Mouse (Mus musculus): ENCODE measurements around the gene Gpcpd1. TPM values are rescaled to one million over a fixed set of nuclear protein-coding genes. Genes with fewer than 3 reads are reported as not detected.
"Not testable (repeated sequence)": the region's sequence is repeated elsewhere in the genome, so short reads cannot be mapped to it uniquely, and the experiment has no call there.

The Gpcpd1 gene
- polyA plus RNA-seq, 1 experiment from 2014 or later, result 70.6 TPM

DNA sequence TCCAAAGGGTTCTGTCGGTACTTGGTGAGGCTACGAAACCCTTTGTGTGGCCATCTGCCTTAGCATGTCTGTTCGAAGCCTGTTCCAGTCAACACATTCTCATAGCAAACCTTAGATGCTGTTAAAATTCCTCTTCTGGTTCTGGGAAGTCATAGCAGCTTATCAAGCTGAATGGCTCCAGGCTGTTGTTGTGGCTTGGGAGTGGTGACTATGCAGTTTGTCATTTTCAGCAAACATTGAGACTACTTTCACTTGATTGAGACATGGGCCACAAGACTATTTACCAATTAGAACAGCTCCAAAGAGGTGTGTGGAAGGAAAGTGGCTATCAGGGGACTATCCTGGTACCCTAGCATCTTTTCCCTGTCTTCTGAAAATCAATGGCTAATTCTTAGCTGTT is 4.6 kb upstream of the Gpcpd1 start:
- Histone ChIP-seq H3K4me2 (ENCODE audit: low read depth, low read length) (no peak overlapping the region), H3K9me3 (replicated peaks; ENCODE audit: control insufficient read depth, low read length) (no peaks in the 10 kb centered on the region), H3K27ac (ENCODE audit: low read length) (no peak overlapping the region), H3K4me3 (ENCODE audit: low read depth, low read length) (no peak overlapping the region), H3K27me3 (ENCODE audit: control insufficient read depth, insufficient read depth, low read depth, low read length) (no peaks in the 10 kb centered on the region), H3K36me3 (ENCODE audit: control insufficient read depth, insufficient read depth) (no peaks in the 10 kb centered on the region), H3K4me1 (ENCODE audit: control insufficient read depth, low read depth, low read length) (no peaks in the 10 kb centered on the region), H3K9ac (ENCODE audit: low read depth, low read length) (no peak overlapping the region)
- no peak for ATAC-seq (ENCODE audit: low read depth)
- WGBS (ENCODE audit: insufficient replicate concordance), result 50% methylated on average over 3 of the region's 3 CpGs

- not testable (repeated sequence) for H3K9ac ChIP-seq (ENCODE audit: low read depth, low read length); H3K27me3 ChIP-seq (ENCODE audit: control insufficient read depth, insufficient read depth, low read depth, low read length); H3K4me3 ChIP-seq (ENCODE audit: low read depth, low read length); H3K9me3 ChIP-seq (replicated peaks; ENCODE audit: control insufficient read depth, low read length); H3K4me1 ChIP-seq (ENCODE audit: control insufficient read depth, low read depth, low read length); H3K27ac ChIP-seq (ENCODE audit: low read length); H3K4me2 ChIP-seq (ENCODE audit: low read depth, low read length); H3K36me3 ChIP-seq (ENCODE audit: control insufficient read depth, insufficient read depth); ATAC-seq (ENCODE audit: low read depth)
- WGBS (ENCODE audit: insufficient replicate concordance), result 53% methylated on average over 3 of the region's 3 CpGs
Measured at GRCm38 (mm10) chr2:132591579-132591978, 4.0 kb upstream of the Gpcpd1 start.

DNA sequence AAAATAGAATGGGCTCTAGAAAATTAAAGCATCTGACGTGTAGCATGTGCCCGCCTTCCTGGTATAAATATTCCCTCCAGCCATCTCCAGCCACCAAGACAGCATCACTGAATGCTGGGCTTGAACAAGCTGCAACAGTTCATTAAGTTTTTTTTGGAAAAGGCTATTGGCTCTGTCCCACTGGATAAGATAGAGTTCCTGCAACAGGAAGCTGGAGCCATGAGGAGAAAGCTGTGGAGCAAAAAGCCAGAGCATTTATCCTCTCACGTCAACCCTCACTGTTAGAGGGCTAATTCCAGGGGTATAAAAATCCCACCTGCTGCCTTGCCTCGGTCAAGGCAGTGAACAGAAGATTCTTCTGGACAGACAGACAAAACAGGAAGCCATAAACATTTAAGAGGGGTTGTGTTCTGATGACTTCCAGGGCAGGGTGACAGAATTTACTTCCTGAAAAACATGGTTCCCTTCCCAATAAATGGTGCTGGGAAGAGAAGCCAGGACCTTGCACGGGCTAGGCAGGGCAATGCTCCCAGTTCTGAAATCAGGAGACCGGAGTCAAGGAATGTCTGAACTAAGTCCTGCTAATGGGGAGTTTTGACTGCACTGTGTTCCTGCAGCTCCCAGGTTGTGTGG is 2.5 kb upstream of the Gpcpd1 start:
- H3K9me3 ChIP-seq (replicated peaks; ENCODE audit: control insufficient read depth, low read length), result no peaks in the 10 kb centered on the region
- no peaks in the 10 kb centered on the region for H3K36me3 ChIP-seq (ENCODE audit: control insufficient read depth, insufficient read depth)
- WGBS (ENCODE audit: insufficient replicate concordance), result 53% methylated on average over 6 of the region's 6 CpGs
- H3K4me1 ChIP-seq (ENCODE audit: control insufficient read depth, low read depth, low read length), result no peaks in the 10 kb centered on the region
- H3K9ac ChIP-seq (ENCODE audit: low read depth, low read length), result no peak overlapping the region
- no peak overlapping the region for H3K27ac ChIP-seq (ENCODE audit: low read length)
- H3K4me2 ChIP-seq (ENCODE audit: low read depth, low read length), result no peak overlapping the region
- peak; percentile 30; the same call in 1 of the 2 replicates for ATAC-seq (ENCODE audit: low read depth)
- no peaks in the 10 kb centered on the region for H3K27me3 ChIP-seq (ENCODE audit: control insufficient read depth, insufficient read depth, low read depth, low read length)
- no peak overlapping the region for H3K4me3 ChIP-seq (ENCODE audit: low read depth, low read length)

DNA sequence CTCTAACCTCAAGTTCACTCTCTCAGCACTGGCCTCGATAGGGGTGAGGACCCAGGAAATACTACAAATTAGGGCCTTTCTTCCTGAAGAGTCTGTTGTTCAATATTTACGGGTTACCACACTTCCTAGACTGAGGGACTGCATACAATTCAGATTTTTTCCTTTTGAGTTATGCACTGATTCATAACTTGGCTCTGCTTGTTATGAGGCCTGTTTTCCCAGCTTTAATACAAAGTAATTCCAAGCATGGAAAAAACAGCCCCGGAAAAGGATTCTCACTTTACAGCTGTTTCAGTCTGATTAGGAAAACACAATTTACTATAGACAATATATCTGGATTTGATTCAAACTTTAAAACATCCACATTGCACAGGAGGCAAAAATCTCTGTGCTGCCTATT is 1.5 kb downstream of the Gpcpd1 start:
- Histone ChIP-seq H3K4me3 (ENCODE audit: low read depth, low read length) (no peak overlapping the region), H3K9ac (ENCODE audit: low read depth, low read length) (no peak overlapping the region), H3K4me2 (ENCODE audit: low read depth, low read length) (no peak overlapping the region), H3K27me3 (ENCODE audit: control insufficient read depth, insufficient read depth, low read depth, low read length) (no peaks in the 10 kb centered on the region), H3K4me1 (ENCODE audit: control insufficient read depth, low read depth, low read length) (no peaks in the 10 kb centered on the region), H3K9me3 (replicated peaks; ENCODE audit: control insufficient read depth, low read length) (no peaks in the 10 kb centered on the region), H3K27ac (ENCODE audit: low read length) (no peak overlapping the region), H3K36me3 (ENCODE audit: control insufficient read depth, insufficient read depth) (no peaks in the 10 kb centered on the region)
- no peak for ATAC-seq (ENCODE audit: low read depth)
- WGBS (ENCODE audit: insufficient replicate concordance), result 43% methylated on average over 3 of the region's 3 CpGs

- Histone ChIP-seq H3K4me2 (ENCODE audit: low read depth, low read length) (no peak overlapping the region), H3K9me3 (replicated peaks; ENCODE audit: control insufficient read depth, low read length) (no peaks in the 10 kb centered on the region), H3K36me3 (ENCODE audit: control insufficient read depth, insufficient read depth) (no peaks in the 10 kb centered on the region), H3K27me3 (ENCODE audit: control insufficient read depth, insufficient read depth, low read depth, low read length) (no peaks in the 10 kb centered on the region), H3K9ac (ENCODE audit: low read depth, low read length) (no peak overlapping the region), H3K4me1 (ENCODE audit: control insufficient read depth, low read depth, low read length) (no peaks in the 10 kb centered on the region), H3K4me3 (ENCODE audit: low read depth, low read length) (no peak overlapping the region), H3K27ac (ENCODE audit: low read length) (no peak overlapping the region)
- ATAC-seq (ENCODE audit: low read depth), result no peak
- WGBS (ENCODE audit: insufficient replicate concordance), result 59% methylated on average over 1 of the region's 1 CpGs
Measured at GRCm38 (mm10) chr2:132584191-132584590, 3.3 kb downstream of the Gpcpd1 start.

- H3K36me3 ChIP-seq (ENCODE audit: control insufficient read depth, insufficient read depth), result no peaks in the 10 kb centered on the region
- no peak overlapping the region for H3K27ac ChIP-seq (ENCODE audit: low read length)
- WGBS (ENCODE audit: insufficient replicate concordance), result 64% methylated on average over 3 of the region's 3 CpGs
- no peak overlapping the region for H3K4me3 ChIP-seq (ENCODE audit: low read depth, low read length)
- H3K9me3 ChIP-seq (replicated peaks; ENCODE audit: control insufficient read depth, low read length), result no peaks in the 10 kb centered on the region
- no peak overlapping the region for H3K9ac ChIP-seq (ENCODE audit: low read depth, low read length)
- no peak overlapping the region for H3K4me2 ChIP-seq (ENCODE audit: low read depth, low read length)
- peaks cover 4% of the 10 kb centered on the region for H3K4me1 ChIP-seq (ENCODE audit: control insufficient read depth, low read depth, low read length)
- no peak for ATAC-seq (ENCODE audit: low read depth)
- no peaks in the 10 kb centered on the region for H3K27me3 ChIP-seq (ENCODE audit: control insufficient read depth, insufficient read depth, low read depth, low read length)
Measured at GRCm38 (mm10) chr2:132583126-132583525, 4.4 kb downstream of the Gpcpd1 start.

GRCm38 (mm10) chr2:132582227-132582626 is 5.3 kb downstream of the Gpcpd1 start:
- Histone ChIP-seq H3K27me3 (ENCODE audit: control insufficient read depth, insufficient read depth, low read depth, low read length) (no peaks in the 10 kb centered on the region), H3K9me3 (replicated peaks; ENCODE audit: control insufficient read depth, low read length) (no peaks in the 10 kb centered on the region), H3K4me1 (ENCODE audit: control insufficient read depth, low read depth, low read length) (peaks cover 4% of the 10 kb centered on the region), H3K4me3 (ENCODE audit: low read depth, low read length) (no peak overlapping the region), H3K36me3 (ENCODE audit: control insufficient read depth, insufficient read depth) (no peaks in the 10 kb centered on the region), H3K27ac (ENCODE audit: low read length) (no peak overlapping the region), H3K9ac (ENCODE audit: low read depth, low read length) (no peak overlapping the region), H3K4me2 (ENCODE audit: low read depth, low read length) (no peak overlapping the region)
- ATAC-seq (ENCODE audit: low read depth), result no peak
- 52% methylated on average over 4 of the region's 4 CpGs for WGBS (ENCODE audit: insufficient replicate concordance)

DNA sequence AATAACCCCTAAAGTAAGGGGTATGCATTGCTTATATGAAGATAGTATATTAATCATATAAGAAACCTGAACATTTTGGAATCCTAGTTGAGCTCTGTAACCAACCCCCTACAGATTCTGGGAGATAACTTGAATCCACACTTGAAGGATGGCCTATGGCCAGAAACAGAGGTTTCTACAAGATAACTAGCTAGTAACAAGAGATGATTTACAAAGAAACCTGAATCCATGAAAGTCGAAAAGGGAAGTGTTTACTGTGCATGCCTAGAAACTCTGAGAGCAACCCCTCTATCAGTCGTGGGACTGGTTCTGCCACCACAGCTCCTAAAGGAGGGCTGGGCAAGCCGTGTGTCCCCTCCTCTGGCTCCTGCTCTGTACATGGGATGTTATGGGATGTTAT is 7.8 kb downstream of the Gpcpd1 start:
- H3K27me3 ChIP-seq (ENCODE audit: control insufficient read depth, insufficient read depth, low read depth, low read length), result no peaks in the 10 kb centered on the region
- 47% methylated on average over 3 of the region's 3 CpGs for WGBS (ENCODE audit: insufficient replicate concordance)
- ATAC-seq (ENCODE audit: low read depth), result no peak
- H3K36me3 ChIP-seq (ENCODE audit: control insufficient read depth, insufficient read depth), result no peaks in the 10 kb centered on the region
- H3K9me3 ChIP-seq (replicated peaks; ENCODE audit: control insufficient read depth, low read length), result no peaks in the 10 kb centered on the region
- no peak overlapping the region for H3K4me3 ChIP-seq (ENCODE audit: low read depth, low read length)
- no peak overlapping the region for H3K9ac ChIP-seq (ENCODE audit: low read depth, low read length)
- no peak overlapping the region for H3K4me2 ChIP-seq (ENCODE audit: low read depth, low read length)
- peaks cover 12% of the 10 kb centered on the region for H3K4me1 ChIP-seq (ENCODE audit: control insufficient read depth, low read depth, low read length)
- no peak overlapping the region for H3K27ac ChIP-seq (ENCODE audit: low read length)

- peaks cover 12% of the 10 kb centered on the region for H3K4me1 ChIP-seq (ENCODE audit: control insufficient read depth, low read depth, low read length)
- no peak overlapping the region for H3K4me3 ChIP-seq (ENCODE audit: low read depth, low read length)
- no peaks in the 10 kb centered on the region for H3K9me3 ChIP-seq (replicated peaks; ENCODE audit: control insufficient read depth, low read length)
- H3K36me3 ChIP-seq (ENCODE audit: control insufficient read depth, insufficient read depth), result no peaks in the 10 kb centered on the region; the same call in 1 of the 2 replicates
- peak overlapping the region; percentile 44; the same call in 1 of the 2 replicates for H3K9ac ChIP-seq (ENCODE audit: low read depth, low read length)
- H3K4me2 ChIP-seq (ENCODE audit: low read depth, low read length), result peak overlapping the region; percentile 59
- H3K27ac ChIP-seq (ENCODE audit: low read length), result peak overlapping the region; percentile 99; the same call in 1 of the 2 replicates
- WGBS (ENCODE audit: insufficient replicate concordance), result 74% methylated on average over 3 of the region's 3 CpGs
- no peaks in the 10 kb centered on the region for H3K27me3 ChIP-seq (ENCODE audit: control insufficient read depth, insufficient read depth, low read depth, low read length)
- no peak for ATAC-seq (ENCODE audit: low read depth)
Measured at GRCm38 (mm10) chr2:132578711-132579110, 8.8 kb downstream of the Gpcpd1 start.
